13 mouse cellular contexts compared by ENCODE assay signal in the genomic region with DNA sequence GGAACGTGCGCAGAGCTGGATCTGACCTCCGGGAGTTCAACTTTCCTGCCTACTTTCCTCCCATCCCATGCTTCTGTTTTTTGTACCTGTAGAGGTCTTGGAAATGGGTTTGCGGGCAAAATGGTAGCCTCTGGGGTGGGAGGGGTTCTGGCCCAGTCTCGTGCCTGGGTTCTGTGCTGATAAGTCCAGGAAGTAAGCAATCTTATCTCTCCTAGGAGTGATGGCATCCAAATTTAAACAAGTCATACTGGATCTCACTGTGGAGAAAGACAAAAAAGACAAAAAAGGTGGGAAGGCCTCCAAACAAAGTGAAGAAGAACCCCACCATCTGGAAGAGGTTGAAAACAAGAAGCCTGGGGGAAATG. TPM values are rescaled to one million over a fixed set of nuclear protein-coding genes. Genes with fewer than 3 reads are reported as not detected.
DNase-seq lines count a peak whose midpoint lies in the region; ATAC-seq and TF ChIP-seq lines count a peak whose summit lies in the region.
"Not testable (repeated sequence)": the region's sequence is repeated elsewhere in the genome, so short reads cannot be mapped to it uniquely, and the experiment has no call there.
"Had no signal": no experiment of that assay in that cellular context is flagged by ENCODE, and none has a peak within 500 bp of the region (broad histone marks: within the 10 kb centered on the region; RNA-seq: fewer than 3 reads in every experiment).

No protein-coding gene starts in this region.

- H3K36me3 ChIP-seq in MEL (ENCODE audit: control insufficient read depth in 1 of 2, insufficient read depth in 2 of 2, low read length in 2 of 2): peaks cover 2 to 39% of the 10 kb centered on the region in 2 experiments; a peak in 3 of 4 replicates
- H3K36me3 ChIP-seq in embryonic facial prominence, embryonic 11.5 days (replicated peaks; ENCODE audit: control insufficient read depth, insufficient read depth, low read depth, low read length); forebrain, embryonic 16.5 days (ENCODE audit: control insufficient read depth, insufficient read depth); hindbrain, embryonic 13.5 days; liver, embryonic 15.5 days (replicated peaks); midbrain, embryonic 14.5 days (ENCODE audit: control insufficient read depth, insufficient read depth, low read length); stomach, postnatal 0 days (ENCODE audit: control insufficient read depth, insufficient read depth, low read length): not testable (repeated sequence)

- TF ChIP-seq EP300 in MEL (IDR thresholded peaks at IDR 0.05; ENCODE audit: low read depth in 1 of 2, low read length in 2 of 2); stomach, postnatal 0 days (optimal IDR thresholded peaks at IDR 0.05): not testable (repeated sequence)

- TF ChIP-seq RAD21 in MEL (IDR thresholded peaks at IDR 0.05; ENCODE audit: low read depth, low read length): not testable (repeated sequence)

- peak overlapping the region; percentile 72 for H3K9ac ChIP-seq in MEL (ENCODE audit: control insufficient read depth, low read depth, low read length, poor library complexity, severe bottlenecking)
- H3K9ac ChIP-seq in embryonic facial prominence, embryonic 11.5 days (replicated peaks; ENCODE audit: low read length); forebrain, embryonic 16.5 days (replicated peaks; ENCODE audit: low read depth, low read length); stomach, postnatal 0 days (ENCODE audit: low read length): not testable (repeated sequence)
- H3K9ac ChIP-seq in hindbrain, embryonic 13.5 days: peak overlapping the region; percentile 62
- H3K9ac ChIP-seq in liver, embryonic 15.5 days: peak overlapping the region; percentile 61; the same call in 1 of the 2 replicates
- H3K9ac ChIP-seq in midbrain, embryonic 14.5 days (replicated peaks; ENCODE audit: low read length): peak overlapping the region; percentile 39; the same call in 1 of the 2 replicates

- DNase-seq in MEL (ENCODE audit: low read depth, low spot score): peak; percentile 34
- DNase-seq in embryonic facial prominence, embryonic 11.5 days (ENCODE audit: low spot score); layer of hippocampus, adult 2 months (ENCODE audit: low spot score in 2 of 2); midbrain, embryonic 14.5 days: not testable (repeated sequence)
- DNase-seq in stomach, postnatal 0 days (ENCODE audit: low spot score): peak; percentile 12

- peak overlapping the region; percentile 33 for H3K4me2 ChIP-seq in embryonic facial prominence, embryonic 11.5 days (ENCODE audit: low read depth, low read length)
- peak overlapping the region; percentile 47 for H3K4me2 ChIP-seq in forebrain, embryonic 16.5 days (ENCODE audit: low read length)
- H3K4me2 ChIP-seq in hindbrain, embryonic 13.5 days: peak overlapping the region; percentile 54
- peak overlapping the region; percentile 49 for H3K4me2 ChIP-seq in liver, embryonic 15.5 days
- H3K4me2 ChIP-seq in midbrain, embryonic 14.5 days (ENCODE audit: low read length): peak overlapping the region; percentile 54
- H3K4me2 ChIP-seq in stomach, postnatal 0 days (replicated peaks; ENCODE audit: low read depth): not testable (repeated sequence)

- not testable (repeated sequence) for ATAC-seq in embryonic facial prominence, embryonic 11.5 days (replicated peaks; ENCODE audit: insufficient number of reproducible peaks, low FRiP score, low TSS enrichment, low read depth); hindbrain, embryonic 13.5 days (ENCODE audit: low FRiP score); midbrain, embryonic 14.5 days (ENCODE audit: low FRiP score, low TSS enrichment); stomach, postnatal 0 days (ENCODE audit: low FRiP score, low TSS enrichment)
- peak; percentile 10; the same call in 1 of the 2 replicates for ATAC-seq in forebrain, embryonic 16.5 days
- ATAC-seq in liver, embryonic 15.5 days (ENCODE audit: insufficient read depth): peak; percentile 32; the same call in 1 of the 2 replicates

- not testable (repeated sequence) for TF ChIP-seq POLR2A in MEL (IDR thresholded peaks at IDR 0.05; ENCODE audit: control insufficient read depth in 1 of 2, insufficient read depth in 1 of 2, low read depth in 1 of 2, low read length in 2 of 2, poor library complexity in 1 of 2)

- not testable (repeated sequence) for H3K27me3 ChIP-seq in MEL (ENCODE audit: control insufficient read depth in 1 of 2, insufficient read depth in 2 of 2, low read length in 2 of 2); embryonic facial prominence, embryonic 11.5 days (ENCODE audit: control insufficient read depth, insufficient read depth, low read length); forebrain, embryonic 16.5 days (replicated peaks; ENCODE audit: control insufficient read depth, insufficient read depth, low read length); hindbrain, embryonic 13.5 days; liver, embryonic 15.5 days; midbrain, embryonic 14.5 days (ENCODE audit: control insufficient read depth, insufficient read depth, low read length); stomach, postnatal 0 days (ENCODE audit: control insufficient read depth, insufficient read depth, low read length)

- peak overlapping the region; percentile 83 to 88 for H3K4me3 ChIP-seq in MEL (ENCODE audit: control insufficient read depth in 1 of 2, insufficient read depth in 1 of 2, low read depth in 2 of 2, low read length in 2 of 2)
- H3K4me3 ChIP-seq in embryonic facial prominence, embryonic 11.5 days (ENCODE audit: low read depth, low read length): peak overlapping the region; percentile 35
- peak overlapping the region; percentile 44 for H3K4me3 ChIP-seq in forebrain, embryonic 16.5 days (replicated peaks; ENCODE audit: low read length)
- peak overlapping the region; percentile 41 for H3K4me3 ChIP-seq in hindbrain, embryonic 13.5 days
- H3K4me3 ChIP-seq in layer of hippocampus, adult 2 months: peak overlapping the region; percentile 47
- peak overlapping the region; percentile 62 for H3K4me3 ChIP-seq in liver, embryonic 15.5 days (replicated peaks)
- H3K4me3 ChIP-seq in midbrain, embryonic 14.5 days (replicated peaks; ENCODE audit: low read depth, low read length): peak overlapping the region; percentile 33
- not testable (repeated sequence) for H3K4me3 ChIP-seq in stomach, postnatal 0 days (ENCODE audit: low read depth, low read length)

- not testable (repeated sequence) for TF ChIP-seq CTCF in MEL (IDR thresholded peaks at IDR 0.05 in 2 of 3, conservative IDR thresholded peaks at IDR 0.05 in 1 of 3; ENCODE audit: control insufficient read depth in 1 of 3, insufficient read depth in 1 of 3, low read depth in 2 of 3, low read length in 3 of 3, poor library complexity in 1 of 3, severe bottlenecking in 1 of 3); layer of hippocampus, adult 2 months (conservative IDR thresholded peaks at IDR 0.05); stomach, postnatal 0 days (IDR thresholded peaks at IDR 0.05; ENCODE audit: low read depth)

- not testable (repeated sequence) for H3K9me3 ChIP-seq in MEL (replicated peaks; ENCODE audit: insufficient read depth, low read length); embryonic facial prominence, embryonic 11.5 days (replicated peaks; ENCODE audit: control insufficient read depth, low read length); forebrain, embryonic 16.5 days (ENCODE audit: control insufficient read depth, low read length); hindbrain, embryonic 13.5 days; liver, embryonic 15.5 days (replicated peaks); midbrain, embryonic 14.5 days (ENCODE audit: control insufficient read depth, low read length); stomach, postnatal 0 days (ENCODE audit: control insufficient read depth, low read length)

- 20% methylated on average over 5 of the region's 5 CpGs for WGBS in embryonic facial prominence, embryonic 11.5 days
- WGBS in forebrain, embryonic 16.5 days: 16% methylated on average over 5 of the region's 5 CpGs
- 30% methylated on average over 5 of the region's 5 CpGs for WGBS in hindbrain, embryonic 13.5 days
- 34% methylated on average over 5 of the region's 5 CpGs for WGBS in liver, embryonic 15.5 days (ENCODE audit: insufficient replicate concordance)
- WGBS in midbrain, embryonic 14.5 days: 25% methylated on average over 5 of the region's 5 CpGs
- 22% methylated on average over 5 of the region's 5 CpGs for WGBS in stomach, postnatal 0 days

- H3K4me1 ChIP-seq in MEL (ENCODE audit: control insufficient read depth in 1 of 2, insufficient read depth in 2 of 2, low read length in 2 of 2): peaks cover 20 to 24% of the 10 kb centered on the region in 2 experiments
- H3K4me1 ChIP-seq in embryonic facial prominence, embryonic 11.5 days (ENCODE audit: control insufficient read depth, insufficient read depth, low read length); forebrain, embryonic 16.5 days (replicated peaks; ENCODE audit: control insufficient read depth, insufficient read depth, low read length); hindbrain, embryonic 13.5 days (replicated peaks); midbrain, embryonic 14.5 days (ENCODE audit: control insufficient read depth, insufficient read depth, low read length); stomach, postnatal 0 days (replicated peaks; ENCODE audit: control insufficient read depth, insufficient read depth): not testable (repeated sequence)
- peaks cover 32% of the 10 kb centered on the region for H3K4me1 ChIP-seq in liver, embryonic 15.5 days (replicated peaks)

- H3K27ac ChIP-seq in MEL (ENCODE audit: control insufficient read depth, low read depth, low read length): peak overlapping the region; percentile 59
- H3K27ac ChIP-seq in embryonic facial prominence, embryonic 11.5 days (replicated peaks; ENCODE audit: low read depth, low read length); forebrain, embryonic 16.5 days (ENCODE audit: low read length); hindbrain, embryonic 13.5 days; layer of hippocampus, adult 2 months; midbrain, embryonic 14.5 days (replicated peaks; ENCODE audit: low read depth, low read length); stomach, postnatal 0 days (replicated peaks): not testable (repeated sequence)
- peak overlapping the region; percentile 57 for H3K27ac ChIP-seq in liver, embryonic 15.5 days (replicated peaks)

- not testable (repeated sequence) for H3K79me2 ChIP-seq in MEL (ENCODE audit: control insufficient read depth, insufficient read depth, low read length, poor library complexity)

RNA-seq across cellular contexts. Expression of a gene that starts 0.8 kb away (rescaled TPM):
- total RNA-seq in MEL (2012; rRNA removed): 219 and 240 TPM in 2 replicates
- polyA plus RNA-seq in MEL (2012; ENCODE audit: insufficient read depth in 1 of 2, insufficient read length in 2 of 2, low read depth in 1 of 2, low replicate concordance in 2 of 2, missing spikeins in 1 of 2): 100 to 1,000 TPM in 1 of 2 experiments, not detected in 1; 412 TPM
- polyA plus RNA-seq in embryonic facial prominence, embryonic 11.5 days (2014; fragmentation: Nextera tagmentation; extraction: Ambion mirVana): 93.9 and 103 TPM in 2 replicates
- polyA plus RNA-seq in forebrain, embryonic 16.5 days (2015; fragmentation: Nextera tagmentation; extraction: Ambion mirVana): 135 and 137 TPM in 2 replicates
- 107 and 114 TPM in 2 replicates for polyA plus RNA-seq in hindbrain, embryonic 13.5 days (2015; fragmentation: Nextera tagmentation; extraction: Ambion mirVana)
- 10 to 100 TPM; 18.5 to 22.0 TPM for total RNA-seq in layer of hippocampus, adult 2 months (2021)
- 128 and 149 TPM in 2 replicates for polyA plus RNA-seq in liver, embryonic 15.5 days (2015; fragmentation: Nextera tagmentation; extraction: Ambion mirVana)
- polyA plus RNA-seq in midbrain, embryonic 14.5 days (2014; fragmentation: Nextera tagmentation; extraction: Ambion mirVana): 139 and 159 TPM in 2 replicates
- 27.7 and 28.7 TPM in 2 replicates for polyA plus RNA-seq in stomach, postnatal 0 days (2015; fragmentation: Nextera tagmentation; extraction: Ambion mirVana)
- total RNA-seq: gastrocnemius, postnatal 10 days had no signal
- polyA plus RNA-seq: C2C12 had no signal

RNA-seq across cellular contexts. Expression of a gene that starts 32.5 kb away (rescaled TPM):
- total RNA-seq in MEL (2012; rRNA removed): 26.9 and 27.4 TPM in 2 replicates
- 100 to 1,000 TPM in 1 of 2 experiments, 10 to 100 TPM in 1; 41.1 to 759 TPM for polyA plus RNA-seq in MEL (2012; ENCODE audit: insufficient read depth in 1 of 2, insufficient read length in 2 of 2, low read depth in 1 of 2, low replicate concordance in 2 of 2, missing spikeins in 1 of 2)
- 268 and 299 TPM in 2 replicates for polyA plus RNA-seq in embryonic facial prominence, embryonic 11.5 days (2014; fragmentation: Nextera tagmentation; extraction: Ambion mirVana)
- 109 and 120 TPM in 2 replicates for polyA plus RNA-seq in forebrain, embryonic 16.5 days (2015; fragmentation: Nextera tagmentation; extraction: Ambion mirVana)
- polyA plus RNA-seq in hindbrain, embryonic 13.5 days (2015; fragmentation: Nextera tagmentation; extraction: Ambion mirVana): 141 and 144 TPM in 2 replicates
- total RNA-seq in layer of hippocampus, adult 2 months (2021): 10 to 100 TPM; 33.2 to 40.7 TPM
- polyA plus RNA-seq in liver, embryonic 15.5 days (2015; fragmentation: Nextera tagmentation; extraction: Ambion mirVana): 167 and 187 TPM in 2 replicates
- polyA plus RNA-seq in midbrain, embryonic 14.5 days (2014; fragmentation: Nextera tagmentation; extraction: Ambion mirVana): 133 and 136 TPM in 2 replicates
- polyA plus RNA-seq in stomach, postnatal 0 days (2015; fragmentation: Nextera tagmentation; extraction: Ambion mirVana): 108 and 118 TPM in 2 replicates

RNA-seq across cellular contexts. Expression of a gene that starts 54.6 kb away (rescaled TPM):
- not detected in 2 replicates for total RNA-seq in MEL (2012; rRNA removed)
- under 1 TPM in 1 of 2 experiments, not detected in 1; 0.08 TPM for polyA plus RNA-seq in MEL (2012; ENCODE audit: insufficient read depth in 1 of 2, insufficient read length in 2 of 2, low read depth in 1 of 2, low replicate concordance in 2 of 2, missing spikeins in 1 of 2)
- 0.07 TPM in 1 of 2 replicates, not detected in the other for polyA plus RNA-seq in embryonic facial prominence, embryonic 11.5 days (2014; fragmentation: Nextera tagmentation; extraction: Ambion mirVana)
- 0.09 TPM in 1 of 2 replicates, not detected in the other for polyA plus RNA-seq in forebrain, embryonic 16.5 days (2015; fragmentation: Nextera tagmentation; extraction: Ambion mirVana)
- polyA plus RNA-seq in hindbrain, embryonic 13.5 days (2015; fragmentation: Nextera tagmentation; extraction: Ambion mirVana): not detected in 2 replicates
- under 1 TPM in 1 of 2 experiments, not detected in 1; 0.12 TPM for total RNA-seq in layer of hippocampus, adult 2 months (2021)
- 0.15 and 0.18 TPM in 2 replicates for polyA plus RNA-seq in liver, embryonic 15.5 days (2015; fragmentation: Nextera tagmentation; extraction: Ambion mirVana)
- not detected in 2 replicates for polyA plus RNA-seq in midbrain, embryonic 14.5 days (2014; fragmentation: Nextera tagmentation; extraction: Ambion mirVana)
- polyA plus RNA-seq in stomach, postnatal 0 days (2015; fragmentation: Nextera tagmentation; extraction: Ambion mirVana): 0.06 TPM in 1 of 2 replicates, not detected in the other
- total RNA-seq: adrenal gland, postnatal 25 days; gastrocnemius, postnatal 10 days; heart, postnatal 14 days; layer of hippocampus, postnatal 25 days had no signal
